Mouse (Mus musculus): ENCODE data around the gene Obp2a.

DNA sequence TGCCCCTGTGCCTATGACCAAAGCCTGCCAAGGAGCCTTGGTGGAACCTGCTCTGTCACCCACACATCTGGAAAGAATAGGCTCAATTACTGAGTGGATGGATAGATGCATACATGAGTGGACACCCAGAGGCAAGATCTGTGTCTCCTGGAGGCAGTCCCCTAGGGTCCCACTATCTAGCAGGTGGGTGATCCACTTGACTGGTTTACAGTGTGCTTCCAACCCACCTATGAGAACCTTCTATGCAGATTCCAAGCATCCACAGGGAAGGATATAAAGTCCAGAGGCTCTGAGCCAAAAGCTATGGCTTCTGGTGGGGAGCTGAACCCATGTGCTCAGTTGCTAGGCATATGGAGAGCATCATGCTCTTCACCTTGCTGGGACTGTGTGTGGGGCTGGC, 42.2 kb upstream of the Obp2a start, which contains the start of gene Lcn5:
- TF ChIP-seq CTCF (IDR thresholded peaks at IDR 0.05; ENCODE audit: borderline replicate concordance, extremely low read depth, insufficient read depth, insufficient read length): no peak
- no peak for TF ChIP-seq POLR2A (IDR thresholded peaks at IDR 0.05; ENCODE audit: borderline replicate concordance, extremely low read depth, insufficient read depth, insufficient read length, poor library complexity, severe bottlenecking)

Data from brain, embryonic 14.5 days (tissue).